Mouse (Mus musculus) megakaryocyte-erythroid progenitor cell, adult 5-6 weeks (primary cell): ENCODE measurements at regions not wholly inside any gene's neighbourhood (a gene's known extent, or its start where the extent isn't known, plus 50 kb on each side); places are given as distances from the start of the nearest gene placed in this dataset.
"Not testable (repeated sequence)": the region's sequence is repeated elsewhere in the genome, so short reads cannot be mapped to it uniquely, and the experiment has no call there.

Source experiments
- ATAC-seq: replicated peaks from 2 replicates; pipeline ENCODE4 v1.8.0; 2016; ENCODE audit warnings: mild to moderate bottlenecking, inconsistent platforms; ENCODE audit not compliant: severe bottlenecking, poor library complexity, low FRiP score, low TSS enrichment

DNA sequence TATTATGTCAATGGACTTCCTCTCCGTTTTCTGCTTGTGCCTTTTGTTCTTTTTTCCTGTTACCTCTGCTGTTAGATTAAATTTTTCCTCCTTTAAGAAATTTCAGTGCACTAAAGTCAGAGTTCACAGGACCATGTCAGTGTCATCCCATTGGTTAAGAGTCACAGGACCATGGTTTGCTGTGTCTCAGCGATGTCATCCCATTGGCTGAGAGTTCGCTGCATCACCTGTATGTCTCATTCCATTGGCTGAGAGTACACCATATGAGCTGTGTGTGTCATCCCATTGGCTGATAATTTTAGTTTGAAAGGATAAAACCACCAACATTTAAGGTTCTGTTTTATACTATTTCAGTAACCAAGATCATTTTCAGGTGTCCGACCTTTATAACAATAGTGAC, 50.7 kb upstream of the Jade1 start:
- ATAC-seq = no peak

GRCm38 (mm10) chr3:41502161-41502560, 53.4 kb upstream of the Jade1 start:
- ATAC-seq = no peak

- ATAC-seq = not testable (repeated sequence)
These were observed 53.9 kb upstream of the Jade1 start for GRCm38 (mm10) chr3:41501639-41502038.

GRCm38 (mm10) chr3:41501124-41501523, 54.4 kb upstream of the Jade1 start:
- ATAC-seq = no peak

DNA sequence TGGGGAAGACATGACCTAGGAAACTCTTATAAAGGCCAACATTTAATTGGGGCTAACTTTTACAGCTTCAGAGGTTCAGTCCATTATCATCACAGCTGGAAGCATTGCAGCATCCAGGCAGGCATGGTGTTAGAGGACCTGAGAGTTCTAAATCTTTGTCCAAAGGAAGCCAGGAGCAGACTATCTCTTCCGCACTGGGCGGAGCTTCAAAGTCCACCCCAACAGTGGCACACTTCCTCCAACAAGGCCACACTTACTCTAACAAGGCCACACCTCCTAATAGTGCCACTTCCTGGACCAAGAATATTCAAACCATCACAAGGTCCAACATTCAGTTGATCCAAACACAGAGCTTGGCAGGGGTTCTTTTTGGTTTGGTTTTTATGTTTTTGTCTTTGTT, 55.9 kb upstream of the Jade1 start:
- ATAC-seq = no peak

DNA sequence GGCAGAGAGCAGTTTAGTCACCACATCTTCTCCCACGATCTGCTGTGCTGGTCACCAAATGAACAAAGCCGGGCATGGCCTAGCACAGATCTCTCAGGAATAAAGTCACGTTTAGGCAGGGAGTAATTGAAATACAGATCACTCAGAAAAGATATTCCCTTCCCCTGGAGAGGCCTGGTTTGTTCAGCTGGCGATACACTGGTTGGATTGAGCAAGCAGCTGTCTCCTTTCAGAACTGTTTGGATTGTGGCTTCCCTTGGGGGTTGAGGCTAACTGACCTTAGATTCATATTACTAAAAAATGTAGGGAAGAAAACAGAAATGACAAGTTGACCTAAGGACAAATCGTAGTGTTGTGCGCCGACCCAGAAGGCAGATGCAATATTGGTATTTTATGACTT, 56.7 kb upstream of the Jade1 start:
- ATAC-seq = no peak

DNA sequence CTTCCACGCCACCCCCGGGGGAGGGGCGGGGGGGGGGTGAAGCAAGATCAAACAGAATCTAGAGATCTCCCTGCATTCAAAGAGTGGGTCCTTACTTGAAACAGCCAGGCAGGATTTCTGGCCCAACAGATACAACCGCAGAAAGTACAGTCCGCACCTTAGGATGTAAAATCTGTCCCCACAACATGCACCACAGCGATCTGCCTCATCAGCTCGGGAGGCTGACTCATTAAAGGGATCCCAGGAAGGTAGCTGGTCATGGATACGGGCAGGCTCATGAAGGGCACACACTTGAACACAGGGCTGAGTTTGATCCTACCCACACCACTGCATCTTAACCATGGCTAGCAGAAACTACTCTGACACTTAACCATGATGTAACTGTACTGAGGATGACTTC, 57.8 kb upstream of the Jade1 start:
- no peak for ATAC-seq

DNA sequence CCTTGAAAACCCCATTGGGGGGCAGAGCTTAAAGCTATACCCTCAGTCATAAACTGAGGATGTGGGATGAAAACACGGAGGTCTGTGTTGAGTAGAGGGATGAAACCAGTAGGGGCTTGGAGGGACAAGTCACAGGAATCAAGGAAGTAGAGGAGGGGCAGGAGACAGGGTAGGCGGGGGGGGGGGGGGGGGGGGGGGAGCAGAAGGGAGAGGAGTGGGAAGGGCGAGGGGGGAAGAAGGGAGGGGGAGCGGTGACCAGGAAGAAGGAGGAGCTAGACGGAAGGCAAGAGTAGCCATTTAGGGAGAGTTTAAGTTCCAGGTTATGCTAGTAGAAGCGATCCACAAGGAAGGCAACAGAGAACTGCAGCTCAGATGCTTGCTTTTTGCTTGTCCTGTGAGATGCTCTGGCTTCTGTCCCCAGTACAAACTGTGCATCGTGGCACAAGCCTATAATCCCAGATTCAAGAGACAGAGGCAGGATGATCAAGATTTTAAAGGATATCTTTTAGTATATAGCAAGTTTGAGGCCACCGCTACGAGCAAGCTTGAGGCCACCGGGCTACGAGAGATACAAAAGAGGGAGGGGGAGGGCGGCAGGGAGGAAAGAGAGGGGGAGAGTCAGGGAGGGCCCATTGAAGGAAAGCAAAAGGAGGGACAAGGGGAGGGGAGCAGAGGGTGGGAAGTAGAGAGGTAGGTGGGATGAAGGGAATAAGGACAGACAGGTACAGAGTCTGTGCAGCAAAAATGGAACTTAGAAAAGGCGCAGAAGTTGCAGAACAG, 58.4 kb upstream of the Jade1 start:
- no peak for ATAC-seq

GRCm38 (mm10) chr3:41495893-41496292, 59.6 kb upstream of the Jade1 start:
- no peak for ATAC-seq

GRCm38 (mm10) chr3:41495097-41495496, 60.4 kb upstream of the Jade1 start:
- ATAC-seq = no peak

DNA sequence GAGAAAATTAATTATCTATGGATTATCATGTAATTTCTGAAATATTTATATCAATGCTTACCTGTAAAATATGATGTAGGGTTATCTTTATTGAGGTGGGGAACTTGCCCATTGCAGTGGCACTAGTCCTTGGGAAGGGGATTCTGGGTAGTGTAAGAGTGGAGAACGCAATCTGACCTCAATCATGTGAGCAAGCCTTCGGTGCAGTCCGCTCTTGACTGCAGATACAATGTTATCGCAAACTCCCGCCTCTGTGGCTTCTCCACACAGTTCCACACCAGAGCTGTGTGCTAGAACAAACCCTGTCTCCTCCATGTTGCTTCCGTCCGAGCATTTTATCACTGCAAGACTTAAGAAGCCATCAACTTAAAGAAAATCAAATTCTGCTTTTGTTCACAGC, 62.1 kb upstream of the Jade1 start:
- ATAC-seq = no peak

- no peak for ATAC-seq
These were observed 62.7 kb upstream of the Jade1 start for GRCm38 (mm10) chr3:41492727-41493392.

DNA sequence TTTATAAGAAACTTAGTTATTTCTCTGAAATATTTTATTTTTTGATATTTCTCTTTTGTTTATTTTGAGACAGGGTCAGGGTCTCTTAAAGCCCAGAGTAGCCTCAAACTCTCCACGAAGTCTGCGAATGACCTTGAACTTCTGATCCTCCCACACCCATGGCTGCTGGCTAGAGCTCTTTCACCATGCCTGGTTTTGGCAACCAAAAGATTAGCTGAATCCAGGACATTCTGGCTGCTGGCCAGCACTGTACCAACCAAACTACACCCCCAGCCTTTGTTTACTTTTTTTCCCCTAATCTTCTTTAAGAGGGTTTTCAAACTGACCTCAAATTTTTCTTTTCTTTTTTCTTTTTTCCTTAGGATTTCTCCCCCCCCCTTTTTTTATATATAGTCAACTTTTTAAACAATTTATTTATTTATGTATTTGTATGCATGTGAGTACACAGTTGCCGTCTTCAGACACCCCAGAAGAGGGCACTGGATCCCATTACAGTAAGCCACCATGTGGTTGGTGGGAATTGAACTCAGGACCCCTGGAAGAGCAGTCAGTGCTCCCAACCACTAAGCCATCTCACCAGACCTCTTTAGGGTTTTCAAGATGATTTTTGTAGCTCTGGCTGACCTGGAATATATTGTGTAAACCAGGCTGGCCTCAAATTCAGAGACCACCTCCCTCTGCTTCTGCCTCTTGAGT, 63.4 kb upstream of the Jade1 start:
- ATAC-seq = 0 out of 2 replicates have a peak, but pooled peaks have one; percentile 37

GRCm38 (mm10) chr3:41491185-41491584, 64.3 kb upstream of the Jade1 start:
- no peak for ATAC-seq

GRCm38 (mm10) chr3:41489998-41490397, 65.5 kb upstream of the Jade1 start:
- no peak for ATAC-seq

DNA sequence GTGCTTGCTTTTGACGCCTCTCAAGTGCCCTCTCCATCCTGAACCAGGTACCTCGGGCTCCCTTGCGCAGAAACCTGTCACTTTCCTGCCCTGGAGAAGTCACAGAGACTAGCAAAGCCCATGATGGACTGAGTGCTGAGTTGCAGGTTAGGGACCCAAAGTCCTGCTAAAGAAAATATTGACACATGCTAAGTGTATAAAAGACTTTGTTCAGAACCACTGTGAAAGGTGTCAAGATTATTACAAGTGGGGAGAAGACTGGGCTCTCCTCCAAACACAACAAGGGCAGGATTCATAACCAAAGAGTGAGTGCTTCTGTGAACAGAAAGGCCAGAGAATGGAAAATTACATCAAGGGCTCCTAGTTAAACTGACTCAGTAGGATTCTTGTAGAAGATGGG, 66.0 kb upstream of the Jade1 start:
- ATAC-seq = no peak

- no peak for ATAC-seq
These were observed 67.2 kb upstream of the Jade1 start for GRCm38 (mm10) chr3:41488229-41488774.

DNA sequence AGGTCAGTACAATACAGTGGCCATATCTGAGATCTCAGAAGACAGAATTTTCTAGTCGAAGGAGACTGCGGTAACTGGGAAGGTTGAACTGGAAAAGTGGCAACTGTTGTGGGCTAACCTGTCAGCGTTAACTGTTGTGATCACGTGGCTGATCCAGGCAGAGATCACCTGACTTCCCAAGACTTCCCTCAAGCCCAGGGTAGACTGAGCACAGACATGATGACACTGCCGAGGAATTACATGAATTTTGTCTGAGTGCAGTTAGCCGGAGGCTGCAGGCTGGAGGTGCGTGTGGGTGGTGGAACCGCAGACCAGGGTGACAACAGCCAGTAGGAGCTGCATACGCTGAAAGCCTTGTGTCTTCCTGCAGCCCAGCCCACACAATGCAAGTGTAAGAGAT, 70.6 kb upstream of the Jade1 start:
- ATAC-seq = no peak

DNA sequence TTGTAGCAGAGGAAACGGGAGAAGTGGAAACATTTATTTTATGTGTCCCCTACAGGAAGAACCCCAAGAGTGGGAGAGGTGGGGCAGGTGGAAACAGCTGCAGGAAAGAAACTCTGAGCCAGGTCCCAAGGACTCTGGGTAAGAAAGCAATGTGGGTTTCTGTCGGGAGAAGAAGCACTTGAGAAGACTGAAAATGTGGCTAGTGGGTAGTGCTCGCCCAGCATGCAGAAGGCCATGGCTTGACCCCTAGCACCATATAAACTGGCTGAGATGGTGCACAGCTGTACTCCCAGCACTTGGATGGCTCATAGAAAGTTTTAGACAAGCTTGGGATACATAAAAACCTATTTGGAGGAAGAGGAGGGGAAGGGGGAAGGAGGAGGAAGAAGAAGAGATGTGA, 71.9 kb upstream of the Jade1 start:
- ATAC-seq = 0 out of 2 replicates have a peak, but pooled peaks have one; percentile 12

- ATAC-seq = peak; percentile 85
These were observed 72.5 kb upstream of the Jade1 start for GRCm38 (mm10) chr3:41482881-41483494.
